Mouse (Mus musculus) lung, embryonic 15.5 days (tissue): ENCODE results near the gene Gm4307. TPM values are rescaled to one million over a fixed set of nuclear protein-coding genes. Genes with fewer than 3 reads are reported as not detected.
"Not testable (repeated sequence)": the region's sequence is repeated elsewhere in the genome, so short reads cannot be mapped to it uniquely, and the experiment has no call there.

Source experiments
- ATAC-seq: fragments of 200-750 bp; cut with Nextera tagmentation; 2 replicates; pipeline ENCODE4 v1.8.0; 2017; ENCODE audit warnings: moderate number of reproducible peaks, borderline replicate concordance; ENCODE audit not compliant: low FRiP score, low TSS enrichment; ENCODE audit errors: extremely low read depth
- H3K27ac ChIP-seq: fragments of 300-500 bp; sonication (generic); 2 replicates; pipeline ENCODE4 v1.5.1; 2015; ENCODE audit warnings: moderate library complexity, mild to moderate bottlenecking, inconsistent platforms
- H3K27me3 ChIP-seq: fragments of 300-500 bp; sonication (generic); 2 replicates; pipeline ENCODE4 v1.6.1; 2015; ENCODE audit warnings: inconsistent platforms
- H3K36me3 ChIP-seq: fragments of 300-500 bp; sonication (generic); 2 replicates; pipeline ENCODE4 v1.6.1; 2015; ENCODE audit warnings: inconsistent platforms
- H3K4me1 ChIP-seq: fragments of 300-500 bp; sonication (generic); 2 replicates; pipeline ENCODE4 v1.6.1; 2015; ENCODE audit warnings: inconsistent platforms
- H3K4me2 ChIP-seq: fragments of 300-500 bp; sonication (generic); 2 replicates; pipeline ENCODE4 v1.6.1; 2015; ENCODE audit warnings: inconsistent platforms, mild to moderate bottlenecking, moderate library complexity
- H3K4me3 ChIP-seq: fragments of 300-500 bp; sonication (generic); 2 replicates; pipeline ENCODE4 v1.5.1; 2015; ENCODE audit warnings: mild to moderate bottlenecking, inconsistent platforms
- H3K9ac ChIP-seq: fragments of 300-500 bp; sonication (generic); 2 replicates; pipeline ENCODE4 v1.6.1; 2015; ENCODE audit warnings: inconsistent platforms
- H3K9me3 ChIP-seq: fragments of 300-500 bp; sonication (generic); 2 replicates; pipeline ENCODE4 v1.6.1; 2016; ENCODE audit warnings: inconsistent platforms
- WGBS: fragments of 180-500 bp; shearing (Covaris S2); methylation state at CpG from one replicate; pipeline ENCODE4 v1.1.7; 2015; 5-methylcytosine and 5-hydroxymethylcytosine counted together
- polyA plus RNA-seq: library from polyadenylated mRNA; unstranded; fragments of >200 nt; fragmentation: Nextera tagmentation; extraction: Ambion mirVana; gene quantifications from 2 replicates; pipeline ENCODE4 v1.2.1, GENCODE M21; 2015

Gene Gm4307
- polyA plus RNA-seq: not detected in 2 replicates

GRCm38 (mm10) chr10:100361038-100361437, at the start of gene Gm4307:
TSS of gene Gm4307 (plus strand) at chr10:100361338.
- no CpG with 5 or more reads among the region's 3 CpGs for WGBS
- not testable (repeated sequence) for ATAC-seq

GRCm38 (mm10) chr10:100335376-100335775, 25.8 kb upstream of the Gm4307 start, which contains the start of gene Gm4301:
TSS of gene Gm4301 (plus strand) at chr10:100335676.
- not testable (repeated sequence) for ATAC-seq, H3K9me3 ChIP-seq, H3K4me2 ChIP-seq, H3K9ac ChIP-seq, H3K27me3 ChIP-seq, H3K4me3 ChIP-seq, H3K27ac ChIP-seq, H3K36me3 ChIP-seq, H3K4me1 ChIP-seq
- WGBS: no CpG with 5 or more reads among the region's 2 CpGs

More at GRCm38 (mm10) chr10:100361038-100361437, at the start of gene Gm4307:
- not testable (repeated sequence) for H3K27me3 ChIP-seq, H3K4me2 ChIP-seq, H3K36me3 ChIP-seq, H3K9ac ChIP-seq, H3K4me1 ChIP-seq, H3K4me3 ChIP-seq, H3K9me3 ChIP-seq, H3K27ac ChIP-seq

GRCm38 (mm10) chr10:100340536-100340935, 20.6 kb upstream of the Gm4307 start, which contains the start of gene Gm4302:
TSS of gene Gm4302 (plus strand) at chr10:100340836.
- not testable (repeated sequence) for H3K27me3 ChIP-seq, ATAC-seq, H3K4me3 ChIP-seq, H3K36me3 ChIP-seq, H3K4me1 ChIP-seq, H3K9ac ChIP-seq, H3K27ac ChIP-seq, H3K4me2 ChIP-seq, H3K9me3 ChIP-seq
- WGBS: no CpG with 5 or more reads among the region's 3 CpGs

GRCm38 (mm10) chr10:100345672-100346071, 15.5 kb upstream of the Gm4307 start, which contains the start of gene Gm4303:
TSS of gene Gm4303 (plus strand) at chr10:100345972.
- not testable (repeated sequence) for H3K36me3 ChIP-seq, H3K4me2 ChIP-seq, H3K27ac ChIP-seq, H3K9ac ChIP-seq, H3K9me3 ChIP-seq, H3K27me3 ChIP-seq, H3K4me3 ChIP-seq, ATAC-seq, H3K4me1 ChIP-seq
- WGBS: no CpG with 5 or more reads among the region's 3 CpGs

- not testable (repeated sequence) for H3K36me3 ChIP-seq, H3K4me1 ChIP-seq, H3K27ac ChIP-seq, H3K27me3 ChIP-seq, H3K9me3 ChIP-seq, ATAC-seq, H3K9ac ChIP-seq, H3K4me3 ChIP-seq, H3K4me2 ChIP-seq
- WGBS: no CpG with 5 or more reads among the region's 3 CpGs
Measured at GRCm38 (mm10) chr10:100350793-100351192, 10.3 kb upstream of the Gm4307 start, which contains the start of gene Gm4305. TSS of gene Gm4305 (plus strand) at chr10:100351093.

GRCm38 (mm10) chr10:100356841-100357240, 4.3 kb upstream of the Gm4307 start:
- ATAC-seq, H3K4me2 ChIP-seq, H3K36me3 ChIP-seq, H3K27me3 ChIP-seq, H3K4me3 ChIP-seq, H3K27ac ChIP-seq, H3K4me1 ChIP-seq, H3K9ac ChIP-seq, H3K9me3 ChIP-seq: not testable (repeated sequence)
- 50% methylated on average over 2 of the region's 2 CpGs for WGBS

- not testable (repeated sequence) for H3K4me2 ChIP-seq, H3K4me3 ChIP-seq, H3K9me3 ChIP-seq, H3K4me1 ChIP-seq, ATAC-seq, H3K9ac ChIP-seq, H3K27ac ChIP-seq, H3K27me3 ChIP-seq, H3K36me3 ChIP-seq
- no CpG with 5 or more reads among the region's 2 CpGs for WGBS
Measured at GRCm38 (mm10) chr10:100382460-100382859, 21.3 kb downstream of the Gm4307 start, which contains the start of gene Gm4312. TSS of gene Gm4312 (minus strand) at chr10:100382560.

GRCm38 (mm10) chr10:100402301-100402700, 41.2 kb downstream of the Gm4307 start:
- H3K4me3 ChIP-seq, H3K9ac ChIP-seq, H3K27me3 ChIP-seq, H3K36me3 ChIP-seq, H3K4me1 ChIP-seq, H3K9me3 ChIP-seq, H3K27ac ChIP-seq, ATAC-seq, H3K4me2 ChIP-seq: not testable (repeated sequence)
- WGBS: 82% methylated on average over 6 of the region's 6 CpGs

Other genes with a start within 250 kb of the Gm4307 start
- not detected in 2 replicates for gene Gm4301, start 25.7 kb upstream of the Gm4307 start, polyA plus RNA-seq
- gene Gm4302, start 20.5 kb upstream of the Gm4307 start, polyA plus RNA-seq: not detected in 2 replicates
- not detected in 2 replicates for gene Gm4303, start 15.4 kb upstream of the Gm4307 start, polyA plus RNA-seq
- not detected in 2 replicates for gene Gm4305, start 10.2 kb upstream of the Gm4307 start, polyA plus RNA-seq
- not detected in 2 replicates for gene Gm4312, start 21.2 kb downstream of the Gm4307 start, polyA plus RNA-seq
- 24.7 and 26.6 TPM in 2 replicates for gene Tmtc3, start 126.0 kb downstream of the Gm4307 start, polyA plus RNA-seq
- 5.5 and 5.8 TPM in 2 replicates for gene Cep290, start 126.2 kb downstream of the Gm4307 start, polyA plus RNA-seq
- 7.4 and 7.7 TPM in 2 replicates for gene 4930430F08Rik, start 229.1 kb downstream of the Gm4307 start, polyA plus RNA-seq
- not detected in 2 replicates for gene 1700017N19Rik, start 229.1 kb downstream of the Gm4307 start, polyA plus RNA-seq